Mouse (Mus musculus): ENCODE measurements at regions not wholly inside any gene's neighbourhood (a gene's known extent, or its start where the extent isn't known, plus 50 kb on each side); places are given as distances from the start of the nearest gene placed in this dataset.

DNA sequence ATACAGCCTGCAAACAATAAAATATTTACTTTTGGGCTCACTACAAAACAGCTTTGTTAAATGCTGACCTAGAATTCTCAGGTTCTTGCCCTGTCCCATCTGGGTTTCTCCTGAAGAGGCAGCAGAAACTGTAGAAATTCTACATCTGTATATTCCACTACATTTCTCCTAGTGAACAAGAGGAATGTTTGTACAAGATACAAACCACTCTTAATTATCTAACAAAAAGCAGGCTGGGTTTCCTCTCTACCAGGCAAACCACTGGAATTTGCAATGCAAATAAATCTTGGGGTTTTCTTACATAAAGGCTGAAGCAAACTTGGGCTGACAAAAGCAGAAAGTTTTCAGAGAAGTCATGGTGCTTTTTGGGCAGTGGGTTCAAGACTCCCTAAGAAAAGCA, 67.7 kb upstream of the Magi3 start:
- H3K4me3 ChIP-seq (ENCODE audit: control insufficient read depth in 1 of 2, insufficient read depth in 1 of 2, low read depth in 2 of 2, low read length in 2 of 2): no peak overlapping the region
- no peak overlapping the region for H3K27ac ChIP-seq (ENCODE audit: control insufficient read depth, low read depth, low read length)
- H3K27me3 ChIP-seq (ENCODE audit: control insufficient read depth in 1 of 2, insufficient read depth in 2 of 2, low read length in 2 of 2): peaks cover 0 to 2% of the 10 kb centered on the region in 2 experiments; a peak in 2 of 4 replicates
- H3K9me3 ChIP-seq (replicated peaks; ENCODE audit: insufficient read depth, low read length): no peaks in the 10 kb centered on the region
- DNase-seq (ENCODE audit: low read depth, low spot score): no peak
- H3K36me3 ChIP-seq (ENCODE audit: control insufficient read depth in 1 of 2, insufficient read depth in 2 of 2, low read length in 2 of 2): no peaks in the 10 kb centered on the region
- no peaks in the 10 kb centered on the region for H3K4me1 ChIP-seq (ENCODE audit: control insufficient read depth in 1 of 2, insufficient read depth in 2 of 2, low read length in 2 of 2)
- H3K9ac ChIP-seq (ENCODE audit: control insufficient read depth, low read depth, low read length, poor library complexity, severe bottlenecking): no peak overlapping the region
- H3K79me2 ChIP-seq (ENCODE audit: control insufficient read depth, insufficient read depth, low read length, poor library complexity): no peaks in the 10 kb centered on the region
- TF ChIP-seq MAFK (IDR thresholded peaks at IDR 0.05; ENCODE audit: borderline replicate concordance, low read depth, low read length) (no peak), UBTF (IDR thresholded peaks at IDR 0.05; ENCODE audit: borderline replicate concordance, insufficient read depth, low read depth, low read length) (no peak), TBP (IDR thresholded peaks at IDR 0.05; ENCODE audit: low read depth, low read length) (no peak), EP300 (IDR thresholded peaks at IDR 0.05; ENCODE audit: low read depth in 1 of 2, low read length in 2 of 2) (no peak), ZNF384 (IDR thresholded peaks at IDR 0.05; ENCODE audit: low read depth, low read length) (no peak), NELFE (IDR thresholded peaks at IDR 0.05; ENCODE audit: low read depth, low read length) (no peak), ELF1 (IDR thresholded peaks at IDR 0.05; ENCODE audit: low read depth, low read length) (no peak), MXI1 (IDR thresholded peaks at IDR 0.05; ENCODE audit: low read depth, low read length) (no peak), MYB (IDR thresholded peaks at IDR 0.05; ENCODE audit: low read depth, low read length) (no peak), ETS1 (IDR thresholded peaks at IDR 0.05; ENCODE audit: low read depth, low read length) (no peak), POLR2AphosphoS5 (IDR thresholded peaks at IDR 0.05; ENCODE audit: borderline replicate concordance, low read depth, low read length) (no peak), GATA1 (IDR thresholded peaks at IDR 0.05; ENCODE audit: low read depth, low read length) (no peak), KAT2A (conservative IDR thresholded peaks at IDR 0.05; ENCODE audit: low read depth, low read length) (no peak), CHD1 (IDR thresholded peaks at IDR 0.05; ENCODE audit: low read depth, low read length) (no peak), MEF2A (IDR thresholded peaks at IDR 0.05; ENCODE audit: extremely low read depth, insufficient replicate concordance, low read depth, low read length, poor library complexity, severe bottlenecking) (no peak), MAZ (IDR thresholded peaks at IDR 0.05; ENCODE audit: low read depth, low read length) (no peak), JUND (IDR thresholded peaks at IDR 0.05; ENCODE audit: low read depth, low read length) (no peak), RCOR1 (IDR thresholded peaks at IDR 0.05; ENCODE audit: low read depth, low read length) (no peak)

GRCm38 (mm10) chr3:104284961-104285360, 64.8 kb upstream of the Magi3 start:
- H3K79me2 ChIP-seq (ENCODE audit: control insufficient read depth, insufficient read depth, low read length, poor library complexity): no peaks in the 10 kb centered on the region
- TF ChIP-seq E2F4 (IDR thresholded peaks at IDR 0.05; ENCODE audit: borderline replicate concordance, low read depth, low read length): no peak
- no peak for TF ChIP-seq ZNF384 (IDR thresholded peaks at IDR 0.05; ENCODE audit: low read depth, low read length)
- no peak for TF ChIP-seq TBP (IDR thresholded peaks at IDR 0.05; ENCODE audit: low read depth, low read length)
- no peak for TF ChIP-seq USF2 (IDR thresholded peaks at IDR 0.05; ENCODE audit: borderline replicate concordance in 1 of 2, insufficient read depth in 1 of 2, low read depth in 1 of 2, low read length in 2 of 2)
- TF ChIP-seq ZMIZ1 (IDR thresholded peaks at IDR 0.05; ENCODE audit: low read depth, low read length): no peak

More at GRCm38 (mm10) chr3:104284961-104285360, 64.8 kb upstream of the Magi3 start:
- no peak for DNase-seq (ENCODE audit: low read depth, low spot score)
- H3K27ac ChIP-seq (ENCODE audit: control insufficient read depth, low read depth, low read length): no peak overlapping the region
- H3K36me3 ChIP-seq (ENCODE audit: control insufficient read depth in 1 of 2, insufficient read depth in 2 of 2, low read length in 2 of 2): no peaks in the 10 kb centered on the region
- H3K9me3 ChIP-seq (replicated peaks; ENCODE audit: insufficient read depth, low read length): no peaks in the 10 kb centered on the region
- peaks cover 0 to 2% of the 10 kb centered on the region in 2 experiments; a peak in 2 of 4 replicates for H3K27me3 ChIP-seq (ENCODE audit: control insufficient read depth in 1 of 2, insufficient read depth in 2 of 2, low read length in 2 of 2)
- no peaks in the 10 kb centered on the region for H3K4me1 ChIP-seq (ENCODE audit: control insufficient read depth in 1 of 2, insufficient read depth in 2 of 2, low read length in 2 of 2)
- H3K9ac ChIP-seq (ENCODE audit: control insufficient read depth, low read depth, low read length, poor library complexity, severe bottlenecking): no peak overlapping the region
- H3K4me3 ChIP-seq (ENCODE audit: control insufficient read depth in 1 of 2, insufficient read depth in 1 of 2, low read depth in 2 of 2, low read length in 2 of 2): no peak overlapping the region

Measured in MEL (cell line).